8 mouse cellular contexts compared by ENCODE assay signal in the genomic region with DNA sequence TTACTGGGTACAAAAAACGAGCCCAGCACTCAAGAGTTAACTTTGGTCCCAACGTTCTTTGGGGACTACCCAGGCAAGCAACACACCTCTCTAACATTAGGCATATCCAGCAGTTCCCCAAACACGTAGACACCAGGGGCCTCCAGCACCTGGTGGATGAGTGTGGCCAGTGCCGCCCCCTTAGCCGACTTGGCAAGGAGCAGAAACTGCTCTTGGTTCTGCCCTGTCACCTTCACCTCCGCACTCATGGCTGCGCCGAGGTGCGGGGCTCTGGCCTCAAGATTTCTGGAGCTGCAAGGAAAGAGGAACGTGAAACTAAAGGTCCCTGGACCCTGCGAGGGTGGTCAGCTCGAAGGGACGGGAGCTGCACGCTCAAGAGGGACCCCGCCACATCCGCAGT. TPM values are rescaled to one million over a fixed set of nuclear protein-coding genes. Genes with fewer than 3 reads are reported as not detected.
DNase-seq lines count a peak whose midpoint lies in the region; ATAC-seq lines count a peak whose summit lies in the region.

No protein-coding gene starts in this region.

- peaks cover 3% of the 10 kb centered on the region; the same call in 1 of the 2 replicates for H3K9me3 ChIP-seq in kidney, embryonic 14.5 days (ENCODE audit: control insufficient read depth, low read length)
- H3K9me3 ChIP-seq in hindbrain, embryonic 12.5 days (replicated peaks): no peaks in the 10 kb centered on the region; the same call in 1 of the 2 replicates

- peak overlapping the region; percentile 92 for H3K9ac ChIP-seq in kidney, embryonic 14.5 days (ENCODE audit: low read depth, low read length)
- H3K9ac ChIP-seq in hindbrain, embryonic 12.5 days: peak overlapping the region; percentile 84

- WGBS in kidney, embryonic 14.5 days: 33% methylated on average over 16 of the region's 16 CpGs
- 40% methylated on average over 16 of the region's 16 CpGs for WGBS in hindbrain, embryonic 12.5 days

- peaks cover 6% of the 10 kb centered on the region; the same call in 1 of the 2 replicates for H3K4me1 ChIP-seq in kidney, embryonic 14.5 days (ENCODE audit: control insufficient read depth, insufficient read depth, low read length)
- peaks cover 16% of the 10 kb centered on the region for H3K4me1 ChIP-seq in hindbrain, embryonic 12.5 days

- DNase-seq in kidney, postnatal 4 days: no peak
- peak; percentile 25 for DNase-seq in T-cell, adult 2 months (ENCODE audit: low spot score)
- DNase-seq in layer of hippocampus, postnatal 10 days (ENCODE audit: low spot score in 2 of 2): no peak
- no peak for DNase-seq in thymus, postnatal 4 days
- no peak for DNase-seq in embryo, embryonic 10 days (ENCODE audit: low spot score)

- peak overlapping the region; percentile 81 for H3K4me3 ChIP-seq in kidney, embryonic 14.5 days (ENCODE audit: low read length)
- H3K4me3 ChIP-seq in hindbrain, embryonic 12.5 days: peak overlapping the region; percentile 80

- H3K27me3 ChIP-seq in kidney, embryonic 14.5 days (ENCODE audit: control insufficient read depth, insufficient read depth, low read length): no peaks in the 10 kb centered on the region
- no peaks in the 10 kb centered on the region for H3K27me3 ChIP-seq in hindbrain, embryonic 12.5 days

- H3K27ac ChIP-seq in kidney, embryonic 14.5 days (ENCODE audit: low read depth, low read length): peak overlapping the region; percentile 92
- peak overlapping the region; percentile 91; the same call in 1 of the 2 replicates for H3K27ac ChIP-seq in hindbrain, embryonic 12.5 days

- no peak; the same call in 1 of the 2 replicates for ATAC-seq in kidney, embryonic 14.5 days (ENCODE audit: low FRiP score, low TSS enrichment)
- peak; percentile 14 for ATAC-seq in hindbrain, embryonic 12.5 days (ENCODE audit: low FRiP score)
- peak; percentile 32 for ATAC-seq in megakaryocyte progenitor cell, adult 5-6 weeks (replicated peaks; ENCODE audit: poor library complexity)

- H3K4me2 ChIP-seq in kidney, embryonic 14.5 days (replicated peaks; ENCODE audit: low read depth, low read length): peak overlapping the region; percentile 63
- peak overlapping the region; percentile 94 for H3K4me2 ChIP-seq in hindbrain, embryonic 12.5 days (replicated peaks)

- H3K36me3 ChIP-seq in kidney, embryonic 14.5 days (ENCODE audit: control insufficient read depth, insufficient read depth, low read length): peaks cover 26% of the 10 kb centered on the region
- H3K36me3 ChIP-seq in hindbrain, embryonic 12.5 days: peaks cover 27% of the 10 kb centered on the region

RNA-seq across cellular contexts. Expression of a gene that starts 0.7 kb away (rescaled TPM):
- polyA plus RNA-seq in kidney, embryonic 14.5 days (2014; fragmentation: Nextera tagmentation; extraction: Ambion mirVana): 144 and 162 TPM in 2 replicates
- polyA plus RNA-seq in hindbrain, embryonic 12.5 days (2016; fragmentation: Nextera tagmentation; extraction: Ambion mirVana): 99.5 and 101 TPM in 2 replicates
- total RNA-seq in megakaryocyte progenitor cell, adult 5-6 weeks (2015): 86.3 and 90.2 TPM in 2 replicates
- total RNA-seq in megakaryocyte progenitor cell, adult 5-6 weeks (2017): 56.1 and 61.8 TPM in 2 replicates
- 100 to 1,000 TPM in 1 of 2 experiments, 10 to 100 TPM in 1; 97.7 to 101 TPM for total RNA-seq in layer of hippocampus, postnatal 10 days (2021)

RNA-seq across cellular contexts. Expression of a gene that starts 31.9 kb away (rescaled TPM):
- 1.0 and 1.2 TPM in 2 replicates for polyA plus RNA-seq in kidney, embryonic 14.5 days (2014; fragmentation: Nextera tagmentation; extraction: Ambion mirVana)
- polyA plus RNA-seq in hindbrain, embryonic 12.5 days (2016; fragmentation: Nextera tagmentation; extraction: Ambion mirVana): 8.6 and 8.9 TPM in 2 replicates
- total RNA-seq in megakaryocyte progenitor cell, adult 5-6 weeks (2015): 0.15 TPM in 1 of 2 replicates, not detected in the other
- total RNA-seq in megakaryocyte progenitor cell, adult 5-6 weeks (2017): not detected in 2 replicates
- total RNA-seq in layer of hippocampus, postnatal 10 days (2021): 100 to 1,000 TPM; 109 to 120 TPM

RNA-seq across cellular contexts. Expression of a gene that starts 33.5 kb away (rescaled TPM):
- polyA plus RNA-seq in kidney, embryonic 14.5 days (2014; fragmentation: Nextera tagmentation; extraction: Ambion mirVana): 396 and 402 TPM in 2 replicates
- polyA plus RNA-seq in hindbrain, embryonic 12.5 days (2016; fragmentation: Nextera tagmentation; extraction: Ambion mirVana): 462 and 488 TPM in 2 replicates
- total RNA-seq in megakaryocyte progenitor cell, adult 5-6 weeks (2015): 71.3 and 82.7 TPM in 2 replicates
- 57.0 and 58.8 TPM in 2 replicates for total RNA-seq in megakaryocyte progenitor cell, adult 5-6 weeks (2017)
- total RNA-seq in layer of hippocampus, postnatal 10 days (2021): 100 to 1,000 TPM; 609 to 620 TPM

RNA-seq across cellular contexts. Expression of a gene that starts 44.3 kb away (rescaled TPM):
- 12.5 and 15.0 TPM in 2 replicates for polyA plus RNA-seq in kidney, embryonic 14.5 days (2014; fragmentation: Nextera tagmentation; extraction: Ambion mirVana)
- polyA plus RNA-seq in hindbrain, embryonic 12.5 days (2016; fragmentation: Nextera tagmentation; extraction: Ambion mirVana): 21.6 and 22.3 TPM in 2 replicates
- 67.9 and 69.9 TPM in 2 replicates for total RNA-seq in megakaryocyte progenitor cell, adult 5-6 weeks (2015)
- 26.2 and 29.3 TPM in 2 replicates for total RNA-seq in megakaryocyte progenitor cell, adult 5-6 weeks (2017)
- 10 to 100 TPM; 44.4 to 45.2 TPM for total RNA-seq in layer of hippocampus, postnatal 10 days (2021)

RNA-seq across cellular contexts. Expression of a gene that starts 44.7 kb away (rescaled TPM):
- polyA plus RNA-seq in kidney, embryonic 14.5 days (2014; fragmentation: Nextera tagmentation; extraction: Ambion mirVana): 219 and 295 TPM in 2 replicates
- polyA plus RNA-seq in hindbrain, embryonic 12.5 days (2016; fragmentation: Nextera tagmentation; extraction: Ambion mirVana): 637 and 707 TPM in 2 replicates
- 15.9 and 18.8 TPM in 2 replicates for total RNA-seq in megakaryocyte progenitor cell, adult 5-6 weeks (2015)
- total RNA-seq in megakaryocyte progenitor cell, adult 5-6 weeks (2017): 14.0 and 26.1 TPM in 2 replicates
- total RNA-seq in layer of hippocampus, postnatal 10 days (2021): 1,000 to 10,000 TPM; 1,413 to 1,419 TPM

Comparison
In these comparisons a context has a peak if more than half of its experiments do, and no peak if none do; other contexts are left out.
1. RNA of a gene that starts 31.9 kb away (total RNA-seq): 109 to 120 TPM in layer of hippocampus, postnatal 10 days; 0.15 TPM in megakaryocyte progenitor cell, adult 5-6 weeks; every median in the first group is over 10 times any median in the second.
2. RNA of a gene that starts 33.5 kb away (total RNA-seq): 609 to 620 TPM in layer of hippocampus, postnatal 10 days; 57.0 to 82.7 TPM in megakaryocyte progenitor cell, adult 5-6 weeks; every median in the first group is over 4 times any median in the second.